Mouse (Mus musculus): ENCODE measurements around the gene Grin2d. TPM values are rescaled to one million over a fixed set of nuclear protein-coding genes. Genes with fewer than 3 reads are reported as not detected.

Gene Grin2d
- polyA plus RNA-seq, 1 experiment from 2014 or later = 0.21 TPM

GRCm38 (mm10) chr7:45787642-45788041, 90.5 kb downstream of the Grin2d start:
- peaks cover 56% of the 10 kb centered on the region for H3K27me3 ChIP-seq
- ATAC-seq (replicated peaks; ENCODE audit: insufficient number of reproducible peaks, insufficient read depth, low FRiP score, low read depth) = no peak
- no peaks in the 10 kb centered on the region for H3K36me3 ChIP-seq
- no peaks in the 10 kb centered on the region for H3K9me3 ChIP-seq (replicated peaks)
- H3K4me1 ChIP-seq (replicated peaks) = peaks cover 35% of the 10 kb centered on the region
- H3K4me3 ChIP-seq = no peak overlapping the region
- no peak overlapping the region for H3K27ac ChIP-seq
- WGBS = 80% methylated on average over 22 of the region's 22 CpGs
- H3K4me2 ChIP-seq = no peak overlapping the region
- H3K9ac ChIP-seq = no peak overlapping the region

GRCm38 (mm10) chr7:45786661-45787413, 91.3 kb downstream of the Grin2d start:
- WGBS = 7% methylated on average over 17 of the region's 17 CpGs
- H3K9me3 ChIP-seq (replicated peaks) = no peaks in the 10 kb centered on the region
- H3K4me1 ChIP-seq (replicated peaks) = peaks cover 35% of the 10 kb centered on the region
- no peak overlapping the region for H3K27ac ChIP-seq
- no peak for ATAC-seq (replicated peaks; ENCODE audit: insufficient number of reproducible peaks, insufficient read depth, low FRiP score, low read depth)
- peaks cover 54% of the 10 kb centered on the region for H3K27me3 ChIP-seq
- 0 out of 2 replicates have a peak overlapping the region, but pooled peaks have one; percentile 16 for H3K9ac ChIP-seq
- H3K4me2 ChIP-seq = peak overlapping the region; percentile 69
- H3K4me3 ChIP-seq = peak overlapping the region; percentile 50
- no peaks in the 10 kb centered on the region for H3K36me3 ChIP-seq

GRCm38 (mm10) chr7:45786136-45786578, 92.0 kb downstream of the Grin2d start:
- WGBS = 1% methylated on average over 14 of the region's 14 CpGs
- no peak overlapping the region for H3K9ac ChIP-seq
- no peak for ATAC-seq (replicated peaks; ENCODE audit: insufficient number of reproducible peaks, insufficient read depth, low FRiP score, low read depth)
- peak overlapping the region; percentile 69 for H3K4me2 ChIP-seq
- H3K9me3 ChIP-seq (replicated peaks) = no peaks in the 10 kb centered on the region
- peaks cover 34% of the 10 kb centered on the region for H3K4me1 ChIP-seq (replicated peaks)
- no peaks in the 10 kb centered on the region for H3K36me3 ChIP-seq
- H3K27me3 ChIP-seq = peaks cover 56% of the 10 kb centered on the region
- H3K27ac ChIP-seq = no peak overlapping the region
- H3K4me3 ChIP-seq = peak overlapping the region; percentile 50

DNA sequence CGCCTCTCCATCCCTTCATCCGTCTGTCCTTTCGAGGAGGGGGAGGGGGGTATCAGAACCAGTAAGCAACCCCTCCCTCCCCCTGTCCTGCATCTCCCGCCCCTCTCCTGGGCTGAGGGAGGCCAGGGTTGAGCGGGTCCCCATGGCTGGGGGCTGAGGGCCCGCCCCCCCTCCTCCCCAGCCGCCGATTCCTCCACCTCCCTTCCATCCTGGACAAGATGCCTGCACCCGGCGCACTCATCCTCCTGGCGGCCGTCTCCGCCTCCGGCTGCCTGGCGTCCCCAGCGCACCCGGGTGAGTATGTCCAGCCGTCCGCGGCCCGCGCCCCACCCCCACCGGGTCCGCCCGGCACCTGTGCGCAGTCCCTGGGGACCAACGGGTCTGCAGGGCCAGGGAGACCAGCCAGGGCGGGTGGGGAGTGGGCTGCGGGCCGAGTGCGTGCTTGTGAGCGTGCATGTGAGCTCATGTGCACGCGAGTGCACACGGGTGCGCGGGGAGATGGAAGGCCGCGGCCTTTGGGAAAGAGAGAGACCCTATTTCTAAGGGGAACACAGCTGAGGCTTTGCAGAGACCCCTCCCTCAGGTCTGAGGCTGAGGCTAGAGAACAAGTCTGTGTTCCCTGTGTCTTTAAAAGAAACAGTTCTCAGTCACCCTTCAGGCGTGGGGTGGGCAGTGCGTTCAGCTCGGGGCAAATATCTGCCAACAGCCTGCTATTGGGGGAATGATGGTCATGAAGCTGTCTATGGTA, 92.6 kb downstream of the Grin2d start:
- peak; percentile 16; the same call in 1 of the 2 replicates for ATAC-seq (replicated peaks; ENCODE audit: insufficient number of reproducible peaks, insufficient read depth, low FRiP score, low read depth)
- Histone ChIP-seq H3K36me3 (no peaks in the 10 kb centered on the region), H3K27ac (no peak overlapping the region), H3K4me3 (peak overlapping the region; percentile 50), H3K27me3 (peaks cover 62% of the 10 kb centered on the region), H3K4me2 (peak overlapping the region; percentile 69), H3K9me3 (replicated peaks) (no peaks in the 10 kb centered on the region), H3K9ac (peak overlapping the region; percentile 50), H3K4me1 (replicated peaks) (peaks cover 30% of the 10 kb centered on the region)
- under 1% methylated on average over 40 of the region's 42 CpGs for WGBS

GRCm38 (mm10) chr7:45784524-45785372, 93.4 kb downstream of the Grin2d start, which contains the start of gene Sult2b1:
Sult2b1 (minus strand) TSS chr7:45784669.
- no peaks in the 10 kb centered on the region for H3K9me3 ChIP-seq (replicated peaks)
- H3K4me1 ChIP-seq (replicated peaks) = peaks cover 30% of the 10 kb centered on the region
- peak within 1 kb of the TSS; percentile 88 for H3K4me2 ChIP-seq
- H3K27ac ChIP-seq = no peak within 1 kb of the TSS
- ATAC-seq (replicated peaks; ENCODE audit: insufficient number of reproducible peaks, insufficient read depth, low FRiP score, low read depth) = peak; percentile 21; the same call in 1 of the 2 replicates
- H3K9ac ChIP-seq = peak within 1 kb of the TSS; percentile 59
- WGBS = 23% methylated on average over 20 of the region's 20 CpGs
- no peaks in the 10 kb centered on the region for H3K36me3 ChIP-seq
- peaks cover 64% of the 10 kb centered on the region for H3K27me3 ChIP-seq
- H3K4me3 ChIP-seq = peak within 1 kb of the TSS; percentile 68

DNA sequence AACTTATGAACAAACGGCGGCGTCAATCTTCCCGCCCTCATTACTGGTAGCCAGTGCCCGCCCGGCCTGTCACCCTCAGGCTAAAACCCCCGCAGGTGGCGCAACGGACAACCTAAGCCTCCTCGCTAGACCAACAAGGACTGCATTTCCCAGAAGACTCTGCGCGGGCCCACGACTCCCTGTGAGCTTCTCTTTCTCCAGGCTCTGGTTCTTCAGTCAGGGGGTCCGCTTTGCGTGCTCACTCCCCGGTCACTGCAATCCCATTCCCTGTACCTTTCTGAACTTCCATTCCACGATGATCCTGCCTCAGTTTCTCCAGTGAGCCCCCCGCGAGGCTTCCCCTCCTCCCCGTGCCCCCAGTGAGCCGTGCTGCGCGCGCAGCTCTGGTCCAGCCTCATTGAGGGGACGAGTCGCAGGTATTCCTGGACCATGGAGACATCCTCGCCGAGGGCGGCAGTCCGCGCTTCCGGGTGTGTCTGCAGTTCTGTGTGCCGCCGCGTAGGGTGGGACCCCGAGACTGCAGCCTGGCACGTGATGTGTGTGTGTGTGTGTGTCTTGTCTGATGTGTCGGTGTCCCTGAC, 94.6 kb downstream of the Grin2d start, which contains the start of gene Lmtk3:
TSS of gene Lmtk3 (plus strand) at position 228 of the 581 bp plus-strand sequence.
- Histone ChIP-seq H3K9ac (peak within 1 kb of the TSS; percentile 59), H3K4me3 (peak within 1 kb of the TSS; percentile 68), H3K4me1 (replicated peaks) (peaks cover 33% of the 10 kb centered on the region), H3K27ac (no peak within 1 kb of the TSS), H3K36me3 (no peaks in the 10 kb centered on the region), H3K4me2 (peak within 1 kb of the TSS; percentile 88), H3K9me3 (replicated peaks) (no peaks in the 10 kb centered on the region), H3K27me3 (peaks cover 69% of the 10 kb centered on the region)
- peak; percentile 28; the same call in 1 of the 2 replicates for ATAC-seq (replicated peaks; ENCODE audit: insufficient number of reproducible peaks, insufficient read depth, low FRiP score, low read depth)
- under 1% methylated on average over 38 of the region's 38 CpGs for WGBS

DNA sequence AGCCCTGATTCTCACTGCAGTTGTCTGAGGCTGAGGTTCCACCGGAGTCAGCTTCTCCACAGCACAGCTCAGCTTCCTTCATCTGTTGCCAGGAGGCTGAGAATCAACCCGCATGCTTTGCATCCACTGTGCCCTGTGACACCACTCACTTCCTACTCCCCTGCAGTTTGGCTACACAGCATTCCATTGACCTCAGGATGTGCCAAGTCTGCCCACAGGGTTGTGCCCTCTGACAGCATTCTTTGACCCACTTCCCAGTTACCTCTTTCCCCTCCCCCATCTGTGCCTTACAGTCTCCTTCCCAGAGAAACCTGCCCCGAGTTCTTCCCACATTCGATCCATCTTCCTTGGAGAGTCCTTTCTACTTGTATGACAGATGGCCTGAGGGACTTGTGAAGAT, 95.9 kb downstream of the Grin2d start:
- Histone ChIP-seq H3K4me2 (no peak overlapping the region), H3K4me1 (replicated peaks) (peaks cover 33% of the 10 kb centered on the region), H3K36me3 (no peaks in the 10 kb centered on the region), H3K9me3 (replicated peaks) (no peaks in the 10 kb centered on the region), H3K4me3 (no peak overlapping the region), H3K27me3 (peaks cover 65% of the 10 kb centered on the region), H3K27ac (no peak overlapping the region), H3K9ac (no peak overlapping the region)
- no peak for ATAC-seq (replicated peaks; ENCODE audit: insufficient number of reproducible peaks, insufficient read depth, low FRiP score, low read depth)
- WGBS = 56% methylated on average over 4 of the region's 4 CpGs

Other genes starting within 250 kb of the Grin2d start
- 7.3 and 7.4 TPM in 2 replicates for gene Mamstr, start 238.4 kb downstream of the Grin2d start, polyA plus RNA-seq (2015; fragmentation: Nextera tagmentation; extraction: Ambion mirVana)
- gene Fut2, start 212.0 kb downstream of the Grin2d start, polyA plus RNA-seq (2015; fragmentation: Nextera tagmentation; extraction: Ambion mirVana) = 1.5 and 1.6 TPM in 2 replicates
- 0.14 TPM in 1 of 2 replicates, not detected in the other for gene Ntn5, start 194.4 kb downstream of the Grin2d start, polyA plus RNA-seq (2015; fragmentation: Nextera tagmentation; extraction: Ambion mirVana)
- gene Sec1, start 184.0 kb downstream of the Grin2d start, polyA plus RNA-seq (2015; fragmentation: Nextera tagmentation; extraction: Ambion mirVana) = 0.13 and 0.34 TPM in 2 replicates
- 5.1 and 6.0 TPM in 2 replicates for gene Car11, start 178.5 kb downstream of the Grin2d start, polyA plus RNA-seq (2015; fragmentation: Nextera tagmentation; extraction: Ambion mirVana)
- 3.0 and 4.3 TPM in 2 replicates for gene Dbp, start 173.3 kb downstream of the Grin2d start, polyA plus RNA-seq (2015; fragmentation: Nextera tagmentation; extraction: Ambion mirVana)
- 540 and 572 TPM in 2 replicates for gene Rpl18, start 162.9 kb downstream of the Grin2d start, polyA plus RNA-seq (2015; fragmentation: Nextera tagmentation; extraction: Ambion mirVana)
- 13.7 and 21.0 TPM in 2 replicates for gene Sphk2, start 160.4 kb downstream of the Grin2d start, polyA plus RNA-seq (2015; fragmentation: Nextera tagmentation; extraction: Ambion mirVana)
- 0.25 and 0.65 TPM in 2 replicates for gene Fam83e, start 157.2 kb downstream of the Grin2d start, polyA plus RNA-seq (2015; fragmentation: Nextera tagmentation; extraction: Ambion mirVana)
- not detected in 2 replicates for gene Spaca4, start 152.6 kb downstream of the Grin2d start, polyA plus RNA-seq (2015; fragmentation: Nextera tagmentation; extraction: Ambion mirVana)
- gene Lmtk3, start 94.6 kb downstream of the Grin2d start, polyA plus RNA-seq (2015; fragmentation: Nextera tagmentation; extraction: Ambion mirVana) = 0.53 TPM in 1 of 2 replicates, not detected in the other
- gene Sult2b1, start 93.7 kb downstream of the Grin2d start, polyA plus RNA-seq (2015; fragmentation: Nextera tagmentation; extraction: Ambion mirVana) = 0.21 and 1.1 TPM in 2 replicates
- gene Cyth2, start 63.8 kb downstream of the Grin2d start, polyA plus RNA-seq (2015; fragmentation: Nextera tagmentation; extraction: Ambion mirVana) = 92.2 and 101 TPM in 2 replicates
- gene Kcnj14, start 53.6 kb downstream of the Grin2d start, polyA plus RNA-seq (2015; fragmentation: Nextera tagmentation; extraction: Ambion mirVana) = 0.37 and 0.44 TPM in 2 replicates
- gene Grwd1, start 47.4 kb downstream of the Grin2d start, polyA plus RNA-seq (2015; fragmentation: Nextera tagmentation; extraction: Ambion mirVana) = 29.1 and 38.8 TPM in 2 replicates
- gene Kdelr1, start 5.6 kb downstream of the Grin2d start, polyA plus RNA-seq (2015; fragmentation: Nextera tagmentation; extraction: Ambion mirVana) = 54.6 and 65.0 TPM in 2 replicates
- gene Syngr4, start 18.3 kb upstream of the Grin2d start, polyA plus RNA-seq (2015; fragmentation: Nextera tagmentation; extraction: Ambion mirVana) = 0.65 and 0.76 TPM in 2 replicates
- 6.6 and 8.0 TPM in 2 replicates for gene Tmem143, start 18.6 kb upstream of the Grin2d start, polyA plus RNA-seq (2015; fragmentation: Nextera tagmentation; extraction: Ambion mirVana)
- gene Emp3, start 43.0 kb upstream of the Grin2d start, polyA plus RNA-seq (2015; fragmentation: Nextera tagmentation; extraction: Ambion mirVana) = 71.5 and 108 TPM in 2 replicates
- 3.4 and 3.6 TPM in 2 replicates for gene Ccdc114, start 45.7 kb upstream of the Grin2d start, polyA plus RNA-seq (2015; fragmentation: Nextera tagmentation; extraction: Ambion mirVana)
- gene Abcc6, start 151.9 kb upstream of the Grin2d start, polyA plus RNA-seq (2015; fragmentation: Nextera tagmentation; extraction: Ambion mirVana) = 0.16 TPM in 1 of 2 replicates, not detected in the other
- gene Nomo1, start 155.3 kb upstream of the Grin2d start, polyA plus RNA-seq (2015; fragmentation: Nextera tagmentation; extraction: Ambion mirVana) = 30.8 and 37.9 TPM in 2 replicates
- gene Kcnj11, start 222.4 kb upstream of the Grin2d start, polyA plus RNA-seq (2015; fragmentation: Nextera tagmentation; extraction: Ambion mirVana) = 8.5 and 8.8 TPM in 2 replicates